Mouse (Mus musculus) c-Kit-positive CD71-positive TER-119-positive erythroid progenitor cells, embryonic 14.5 days (primary cell): Measurements from ENCODE around the gene Atp5j2.
A peak's percentile ranks its signal among the peaks of the same experiment; 100 is the strongest.

Experiments
- DNase-seq: peaks from one replicate; pipeline ENCODE4 v3.0.0-alpha.2; 2013; ENCODE audit warnings: low spot score

The Atp5j2 gene

GRCm38 (mm10) chr5:145201321-145201991 is 9.6 kb upstream of the Atp5j2 start, which contains the start of gene Zkscan14:
Zkscan14 (minus strand) TSS chr5:145201868.
- DNase-seq, result peak; percentile 80

GRCm38 (mm10) chr5:145200387-145200786 is 8.5 kb upstream of the Atp5j2 start:
- DNase-seq, result no peak

GRCm38 (mm10) chr5:145190875-145191798 is 725 bp downstream of the Atp5j2 start:
- DNase-seq, result peak; percentile 86

- peak; percentile 42 for DNase-seq
Measured at GRCm38 (mm10) chr5:145190373-145190772, 1.5 kb downstream of the Atp5j2 start.

- peak; percentile 43 for DNase-seq
Measured at GRCm38 (mm10) chr5:145189416-145189815, 2.4 kb downstream of the Atp5j2 start.

- DNase-seq, result no peak
Measured at GRCm38 (mm10) chr5:145185244-145185643, 6.6 kb downstream of the Atp5j2 start.

GRCm38 (mm10) chr5:145178461-145178980 is 13.3 kb downstream of the Atp5j2 start:
- no peak for DNase-seq

- no peak for DNase-seq
Measured at GRCm38 (mm10) chr5:145167306-145167661, 24.6 kb downstream of the Atp5j2 start.

GRCm38 (mm10) chr5:145166536-145167305 is 25.1 kb downstream of the Atp5j2 start, which contains the start of the genes Ptcd1 and Cpsf4:
Ptcd1 (minus strand) TSS chr5:145167108.
Cpsf4 (plus strand) TSS chr5:145167213.
- peak; percentile 99 for DNase-seq

- DNase-seq, result no peak
Measured at GRCm38 (mm10) chr5:145165184-145165583, 26.7 kb downstream of the Atp5j2 start.

- no peak for DNase-seq
Measured at GRCm38 (mm10) chr5:145164710-145165109, 27.2 kb downstream of the Atp5j2 start.

GRCm38 (mm10) chr5:145161361-145161760 is 30.5 kb downstream of the Atp5j2 start:
- no peak for DNase-seq

- DNase-seq, result peak; percentile 49
Measured at GRCm38 (mm10) chr5:145152690-145153089, 39.2 kb downstream of the Atp5j2 start.

- peak; percentile 44 for DNase-seq
Measured at GRCm38 (mm10) chr5:145149294-145149693, 42.6 kb downstream of the Atp5j2 start.

GRCm38 (mm10) chr5:145147748-145148147 is 44.1 kb downstream of the Atp5j2 start:
- DNase-seq, result no peak

- DNase-seq, result peak; percentile 42
Measured at GRCm38 (mm10) chr5:145140611-145141010, 51.3 kb downstream of the Atp5j2 start.

GRCm38 (mm10) chr5:145139571-145140519 is 52.0 kb downstream of the Atp5j2 start, which contains the start of the genes Pdap1 and Bud31:
Pdap1 (minus strand) TSS chr5:145140238.
Bud31 (plus strand) TSS chr5:145140362.
- DNase-seq, result peak; percentile 92

GRCm38 (mm10) chr5:145138836-145139235 is 53.0 kb downstream of the Atp5j2 start:
- no peak for DNase-seq
